Mouse (Mus musculus) adrenal gland, adult 2 months (tissue): ENCODE measurements at regions not wholly inside any gene's neighbourhood (a gene's known extent, or its start where the extent isn't known, plus 50 kb on each side); places are given as distances from the start of the nearest gene placed in this dataset.

ENCODE experiments used
- DNase-seq: peaks from one replicate; pipeline ENCODE4 v3.0.0; 2021

DNA sequence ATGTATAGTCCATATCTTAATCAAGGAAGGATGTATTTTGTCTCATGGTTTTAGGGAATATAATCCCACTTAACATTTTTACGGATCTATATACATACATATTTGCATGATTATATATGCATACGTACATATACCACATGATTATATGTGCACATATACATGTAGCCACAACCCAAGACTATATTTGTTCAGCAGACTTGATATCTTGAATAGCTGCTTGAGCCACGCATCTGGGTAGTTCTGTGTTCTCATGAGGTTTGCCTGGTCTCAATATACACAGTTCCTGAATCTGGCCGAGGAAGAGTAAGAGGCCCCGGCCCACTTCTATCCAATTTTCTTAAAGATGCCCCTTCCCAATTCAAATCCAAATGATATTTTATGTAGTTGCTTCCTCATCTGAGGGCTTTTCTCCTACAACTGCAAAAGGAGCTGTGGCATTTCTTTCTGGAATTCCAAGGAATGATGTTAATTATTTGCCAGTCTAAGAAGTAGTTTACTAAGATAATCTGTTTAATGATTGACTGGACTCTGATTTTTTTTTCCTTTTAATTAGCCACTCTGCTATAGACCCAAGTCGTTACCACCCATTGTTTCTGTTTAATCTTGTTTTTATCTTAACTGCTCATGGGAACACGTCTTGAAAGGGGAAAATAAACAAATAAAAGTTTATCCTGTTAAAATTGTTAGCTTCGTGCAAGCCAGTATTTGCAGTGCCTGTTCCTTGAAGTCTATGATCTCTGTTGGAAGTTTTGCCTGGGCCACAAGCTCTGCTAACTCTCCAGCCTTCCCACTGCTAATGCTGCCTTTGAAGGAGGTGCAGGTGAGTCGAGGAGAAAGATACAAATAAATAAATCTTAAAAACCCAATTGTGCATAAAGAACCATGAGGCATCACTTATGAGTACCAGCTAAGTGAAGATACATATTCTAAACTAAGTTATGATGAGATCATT, 112.9 kb upstream of the Kitl start:
- no peak for DNase-seq

DNA sequence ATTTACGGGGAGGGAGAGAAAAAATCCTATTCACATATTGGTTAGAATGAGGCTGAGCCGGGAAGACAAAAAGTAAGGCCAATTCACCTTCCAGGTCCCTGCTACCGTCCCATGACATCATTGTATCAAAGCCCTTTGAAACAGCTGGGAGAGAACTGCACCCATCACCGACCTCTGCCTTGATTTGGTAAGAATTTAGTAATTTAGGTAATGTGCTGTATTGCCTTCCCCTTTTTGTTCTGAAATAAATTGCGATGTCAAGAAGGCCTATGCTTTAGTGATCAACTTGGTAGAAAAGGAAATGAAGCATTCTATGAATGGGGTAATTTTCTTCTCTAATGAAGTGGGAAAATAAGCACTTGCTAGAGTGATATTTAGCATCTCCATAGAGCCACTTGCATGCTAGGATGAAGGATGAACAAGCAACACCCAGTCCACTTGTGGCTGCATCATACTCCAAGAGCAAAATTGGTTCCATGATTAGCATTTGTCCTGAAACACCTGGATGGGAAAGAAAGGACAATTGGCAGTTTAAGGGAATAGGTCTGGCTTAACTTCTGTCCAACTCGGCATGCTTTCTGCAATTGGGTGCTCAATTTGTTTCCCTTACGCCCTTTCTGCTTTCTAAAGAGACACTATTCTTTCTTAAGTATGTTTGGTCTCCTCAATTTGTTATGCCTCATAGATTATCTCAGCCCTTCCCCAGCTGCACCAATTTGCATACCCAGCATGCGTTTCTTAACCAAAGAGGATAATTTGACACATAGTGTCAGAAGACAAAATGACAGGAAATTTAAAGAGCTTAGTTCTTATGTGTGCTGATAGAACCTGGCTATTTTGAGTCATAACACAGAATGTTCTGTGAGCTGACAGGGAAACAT, 114.2 kb upstream of the Kitl start:
- DNase-seq = no peak

DNA sequence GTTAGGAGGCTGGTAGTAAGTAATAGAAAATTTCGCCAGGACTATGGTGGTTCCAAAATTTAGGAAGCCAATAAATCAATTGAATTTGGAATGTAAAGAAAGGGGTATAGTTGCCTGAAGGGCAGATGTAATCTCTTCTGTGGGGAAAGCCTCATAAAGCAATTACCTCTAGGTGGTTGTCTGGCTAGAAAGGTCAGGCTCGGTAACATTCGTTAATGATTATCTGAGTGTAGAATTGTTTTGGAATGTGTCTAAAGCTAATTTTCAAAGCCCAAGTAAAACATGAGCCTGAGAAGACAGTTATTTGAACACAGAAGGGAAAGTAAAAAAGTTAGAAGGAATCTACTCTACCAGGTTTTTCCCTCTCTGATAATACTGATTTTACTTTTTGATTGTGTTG, 121.4 kb upstream of the Kitl start:
- no peak for DNase-seq

DNA sequence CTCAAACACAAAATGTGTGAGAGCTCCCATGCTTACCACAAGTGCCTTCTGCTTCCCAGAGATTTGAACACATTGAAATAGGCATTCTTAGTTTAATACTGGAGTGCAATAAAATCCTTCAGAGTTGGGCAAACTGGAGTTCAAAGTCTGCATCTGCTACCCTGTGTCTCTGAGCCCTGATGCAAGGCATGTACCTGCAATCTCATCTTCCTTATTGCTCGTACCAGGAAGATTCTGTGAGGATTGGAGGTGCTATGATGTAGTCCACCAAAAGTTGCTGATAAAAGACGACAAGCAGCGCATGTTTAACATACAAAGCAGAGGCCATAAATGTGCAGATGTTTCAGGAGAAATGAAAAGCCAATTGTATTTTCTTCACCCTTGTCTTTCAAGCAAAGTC, 123.5 kb upstream of the Kitl start:
- DNase-seq = no peak

DNA sequence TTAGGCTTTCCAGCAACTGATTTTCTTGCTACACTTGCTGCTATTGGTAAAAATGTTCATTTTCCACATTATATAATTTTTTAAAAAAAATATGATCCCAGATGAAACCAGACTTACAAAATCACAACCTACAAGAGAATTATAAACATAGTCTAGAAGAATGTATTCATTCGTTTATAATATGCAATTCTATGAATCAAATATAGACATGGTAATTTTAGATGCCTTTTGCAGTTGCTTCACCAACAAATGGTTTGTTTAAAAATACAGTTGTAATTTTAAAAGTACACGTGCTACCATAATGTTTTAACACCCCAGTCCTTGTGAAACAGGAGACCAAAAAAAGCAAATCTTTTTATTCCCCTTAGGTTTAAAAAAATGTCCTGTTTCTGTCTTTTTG, 122.4 kb upstream of the Csl start:
- DNase-seq = no peak

DNA sequence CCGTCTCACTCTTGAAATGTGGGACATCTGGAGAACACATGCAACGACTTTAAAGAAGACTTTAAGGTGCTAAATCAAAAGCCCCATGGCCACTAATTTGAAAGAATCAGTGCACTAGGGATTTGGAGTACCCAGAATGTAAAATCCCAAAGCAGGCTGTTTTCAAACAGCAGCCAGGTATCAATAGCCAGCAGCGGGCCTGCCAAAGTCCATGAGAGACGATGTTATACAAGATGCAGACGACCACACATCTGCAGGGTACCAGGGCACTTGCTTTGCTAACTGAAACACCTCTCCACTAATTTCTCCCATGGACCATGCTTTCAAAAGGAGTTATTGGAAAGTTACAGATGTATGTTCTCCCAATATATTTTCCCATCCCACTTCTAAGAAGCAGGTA, 119.9 kb upstream of the Csl start:
- no peak for DNase-seq

DNA sequence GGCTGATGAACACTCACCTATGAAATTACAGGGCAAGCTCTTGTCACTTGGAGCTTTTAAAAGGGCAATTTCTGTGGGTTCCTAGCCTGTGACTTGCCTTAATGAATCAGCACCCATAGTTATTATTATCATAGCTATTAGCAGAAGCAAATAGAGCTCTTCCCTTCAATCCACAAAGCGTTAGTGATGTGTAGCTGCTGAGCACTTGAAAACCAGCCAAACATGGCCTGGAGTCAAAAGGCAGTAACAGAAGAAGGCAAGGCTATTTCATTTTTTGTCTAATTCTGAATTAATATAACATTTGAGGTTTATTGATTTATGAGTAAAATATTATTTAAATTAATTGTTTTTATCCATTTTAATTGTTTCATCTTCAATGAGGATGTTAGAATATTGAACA, 105.3 kb upstream of the Csl start:
- DNase-seq = no peak

DNA sequence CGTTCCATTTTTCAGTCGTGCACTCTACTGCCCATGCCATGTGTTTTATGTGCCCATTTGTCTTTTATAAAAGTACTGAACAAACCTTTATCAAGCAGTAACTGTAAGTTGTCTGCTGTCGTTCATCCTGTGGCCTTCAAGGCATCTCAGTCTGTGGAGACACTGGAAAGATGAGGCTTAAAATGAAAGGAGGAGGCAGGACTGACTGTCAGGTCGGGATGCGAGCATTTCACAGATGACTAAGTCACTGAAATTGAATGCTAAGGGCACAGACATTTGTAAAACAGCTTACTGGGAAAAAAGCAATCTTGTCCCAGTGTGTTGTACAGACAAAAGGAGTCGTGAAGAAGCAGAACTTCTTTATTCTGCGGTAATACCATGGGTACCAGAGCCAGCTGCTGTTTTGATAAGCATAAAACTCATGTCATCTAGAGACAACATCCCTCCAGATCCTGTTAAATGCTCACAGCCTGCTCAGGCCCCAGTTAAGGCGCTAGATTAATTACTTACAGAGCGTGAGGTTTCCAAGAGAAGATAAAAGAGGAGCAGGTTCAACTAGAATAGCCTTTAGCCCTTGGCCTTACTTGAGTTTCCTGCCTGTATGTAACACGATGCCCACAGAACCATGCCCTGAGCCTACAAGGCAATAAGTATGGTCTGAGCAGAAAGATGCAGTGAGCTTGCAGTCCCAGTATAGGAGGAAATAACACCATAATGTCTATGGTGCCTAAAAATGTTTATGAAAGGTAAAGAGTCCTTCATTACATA, 101.0 kb upstream of the Csl start:
- no peak for DNase-seq

DNA sequence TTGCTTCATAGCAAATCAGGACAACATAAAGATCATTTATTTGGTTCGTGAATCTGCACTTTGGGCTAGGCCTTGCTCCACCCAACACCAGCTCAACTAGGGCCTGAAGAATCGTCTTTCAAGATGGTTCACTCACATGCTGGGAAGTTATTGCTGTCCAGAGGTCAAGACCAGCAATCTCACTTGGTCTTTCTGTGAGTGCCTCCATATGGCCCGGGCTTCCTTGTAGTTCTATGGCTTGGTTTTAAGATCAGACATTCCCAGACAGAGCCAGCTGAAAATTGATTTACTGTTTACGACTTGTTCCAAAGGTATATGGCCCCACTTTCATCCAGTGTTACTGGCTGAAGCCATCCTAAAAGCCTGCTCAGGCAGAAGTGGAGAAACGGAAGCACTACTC, 84.7 kb upstream of the Csl start:
- DNase-seq = no peak

DNA sequence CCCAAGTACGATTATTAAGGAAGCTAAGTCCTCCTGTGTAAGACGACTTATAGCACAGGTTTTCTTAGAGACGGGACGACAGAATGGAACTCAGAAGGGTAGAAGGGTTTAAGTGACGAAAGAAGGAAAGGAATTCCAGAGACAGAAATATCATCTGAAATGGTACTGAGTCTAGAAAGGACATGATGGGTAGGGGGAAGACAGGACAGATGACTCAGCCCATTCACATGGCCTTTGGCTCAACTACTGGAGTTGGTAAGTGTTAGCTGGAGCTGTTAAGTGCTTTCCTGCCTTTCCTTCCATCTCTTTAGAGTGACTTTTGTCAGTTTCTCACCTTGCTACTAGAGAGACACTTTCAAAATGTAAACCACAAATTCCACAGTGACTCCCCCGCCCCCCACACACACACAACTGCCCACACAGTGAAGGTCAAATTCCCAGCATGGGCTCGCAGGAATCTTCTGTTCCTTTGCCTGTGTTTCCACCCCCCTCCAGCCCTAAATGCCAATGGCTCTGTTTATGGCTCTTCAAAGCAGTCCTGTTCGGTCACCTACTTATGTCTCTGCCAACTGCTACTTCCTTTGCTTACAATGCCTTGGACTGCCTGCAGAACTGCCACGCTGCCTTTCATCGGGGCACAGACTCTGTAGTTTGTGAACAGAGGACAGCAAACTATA, 81.8 kb upstream of the Csl start:
- DNase-seq = peak; percentile 18

DNA sequence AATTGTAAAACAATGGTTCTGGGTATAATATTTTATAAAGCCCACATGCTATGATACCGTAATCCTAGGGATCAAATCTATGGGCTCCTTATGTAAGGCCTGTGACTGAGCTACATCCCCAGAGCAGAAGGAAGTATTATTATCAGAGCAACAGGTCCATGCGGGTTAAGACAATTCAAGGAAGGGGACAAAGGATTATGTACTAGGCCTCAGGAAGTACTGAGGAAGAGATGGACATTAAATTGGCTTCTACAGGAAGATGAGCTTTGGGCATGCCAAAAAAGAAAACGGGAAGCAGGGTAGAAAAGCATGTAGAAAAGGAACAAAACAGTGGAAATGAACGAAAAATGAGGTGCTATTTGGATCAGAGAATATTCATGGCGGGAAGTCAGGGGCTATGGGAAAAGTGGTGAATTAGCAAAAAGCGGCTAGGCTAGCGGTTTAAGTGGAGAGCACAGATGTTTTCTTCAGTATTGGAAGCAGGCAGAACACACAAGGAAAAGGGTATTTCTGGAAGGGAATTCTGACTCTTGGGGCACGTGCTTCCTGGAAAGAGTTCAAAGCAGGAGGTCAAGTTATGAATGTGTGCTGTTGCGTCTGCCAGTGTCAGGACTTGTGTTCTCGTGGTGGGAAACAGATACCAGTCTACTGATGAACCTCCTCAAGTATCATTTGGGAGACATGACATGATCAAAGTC, 80.9 kb upstream of the Csl start:
- DNase-seq = peak; percentile 9

DNA sequence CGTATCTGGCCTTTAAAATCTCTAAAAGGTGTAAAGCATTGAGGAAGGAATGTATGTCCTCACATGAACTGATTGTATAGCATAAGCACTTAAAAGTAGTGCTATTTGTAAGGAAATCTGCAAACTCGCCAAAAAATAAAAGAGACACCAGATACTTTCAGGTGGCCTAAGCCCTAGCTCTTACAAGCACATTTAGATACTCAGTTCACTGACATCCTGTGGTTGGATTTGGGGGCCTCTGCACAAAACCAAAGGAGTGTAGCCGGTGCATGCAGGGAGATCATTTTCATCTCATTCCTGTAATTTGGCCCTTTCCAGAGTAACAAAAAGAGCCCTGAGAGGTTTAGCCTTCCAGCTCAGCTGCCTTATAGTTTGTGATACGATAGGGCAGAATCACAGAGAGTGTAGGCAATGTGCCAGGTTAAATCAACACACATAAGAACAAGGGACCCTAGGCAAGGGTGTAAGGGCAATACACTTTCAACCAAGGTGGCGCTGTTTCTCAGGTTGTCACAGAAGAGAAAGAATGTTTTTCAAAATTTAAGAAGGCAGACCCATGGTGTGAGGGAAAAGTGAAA, 77.5 kb upstream of the Csl start:
- no peak for DNase-seq

DNA sequence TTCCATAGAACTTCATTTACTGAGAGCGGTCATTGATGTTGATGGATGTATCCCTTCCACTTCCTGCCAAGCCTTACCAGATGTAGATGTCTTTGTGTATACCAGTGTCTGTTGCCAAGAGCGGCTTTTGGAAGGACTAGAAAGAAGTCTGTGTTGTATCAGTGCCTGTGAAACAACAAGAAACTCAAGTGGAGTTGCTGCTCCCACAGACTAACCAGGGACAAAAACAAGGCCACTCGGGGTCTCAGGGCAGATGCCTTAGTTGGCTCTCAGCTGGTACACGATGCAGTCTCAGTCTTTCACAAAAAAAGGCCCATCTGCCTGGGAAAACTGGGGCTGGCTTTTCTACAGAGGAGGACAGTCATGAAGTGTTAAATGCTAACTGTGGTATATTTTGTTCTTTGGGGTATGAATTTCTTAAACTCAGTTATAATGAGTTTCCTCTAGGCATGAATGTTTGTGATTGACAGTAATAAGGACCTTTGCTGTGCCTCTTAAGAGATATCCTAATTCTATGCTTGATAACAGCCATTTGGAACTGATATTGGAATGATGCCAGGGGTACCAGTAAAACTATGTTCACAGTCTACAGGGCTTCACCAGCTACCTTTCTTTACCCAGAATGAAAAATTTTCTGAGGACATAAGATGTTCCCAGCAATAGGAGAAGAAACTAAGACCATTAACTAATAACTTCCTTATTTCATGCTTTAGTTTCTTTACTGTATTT, 75.6 kb upstream of the Csl start:
- DNase-seq = no peak

DNA sequence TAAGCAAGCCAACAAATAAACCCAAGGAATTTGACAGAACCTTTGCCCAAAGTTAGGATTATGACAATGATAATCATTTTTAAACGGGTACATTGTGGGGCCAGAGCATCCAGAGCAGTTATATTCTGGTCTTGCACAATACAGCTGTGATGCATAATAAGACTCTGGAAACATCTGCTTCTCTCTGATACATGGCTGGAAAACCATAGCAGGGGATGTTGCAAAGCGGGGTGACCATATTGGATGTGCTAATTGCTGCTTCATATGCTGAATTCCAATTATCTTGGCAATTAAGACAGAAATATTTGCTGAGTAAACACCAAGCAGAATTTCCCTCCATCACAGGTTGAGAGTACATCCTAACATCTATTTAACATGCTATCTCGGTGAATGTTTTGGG, 70.5 kb upstream of the Csl start:
- no peak for DNase-seq

DNA sequence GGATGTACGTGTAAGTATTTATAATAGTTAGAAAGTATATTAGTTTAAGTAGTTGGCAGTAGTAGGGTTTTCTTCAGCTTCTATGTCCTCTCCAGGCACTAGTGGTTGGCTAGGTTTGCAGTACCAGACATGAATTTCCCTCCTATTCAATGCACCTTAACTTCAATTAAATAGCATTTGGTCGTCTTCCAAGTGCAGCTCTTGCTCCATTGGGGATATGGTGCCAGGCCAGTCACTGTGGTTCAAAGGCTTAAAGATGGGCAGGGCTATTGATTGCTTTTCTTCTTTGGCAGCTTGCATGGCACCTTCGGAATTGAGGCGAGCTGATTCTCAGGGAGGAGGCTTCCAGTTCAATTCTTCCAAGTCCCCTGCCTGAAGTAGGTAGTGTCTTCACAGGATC, 68.0 kb upstream of the Csl start:
- no peak for DNase-seq

DNA sequence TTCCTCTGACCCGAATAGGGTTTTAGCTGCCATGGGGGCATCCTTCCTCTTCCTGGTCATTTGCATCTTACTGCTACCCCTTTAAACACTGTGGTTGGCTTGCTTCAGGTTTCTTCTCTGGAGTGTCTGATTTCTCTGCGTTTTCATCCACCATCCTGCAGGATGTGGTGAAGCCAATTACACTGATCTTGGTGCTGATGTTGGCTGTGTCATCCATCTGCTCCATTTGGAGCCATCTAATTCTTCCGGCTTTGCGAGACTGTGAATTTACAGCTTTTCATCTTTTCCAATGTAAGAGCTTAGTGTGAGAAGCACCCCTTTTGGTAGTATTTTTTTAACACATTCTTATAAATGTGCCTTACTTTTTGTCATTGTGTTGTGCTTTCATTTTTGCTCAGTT, 66.4 kb upstream of the Csl start:
- no peak for DNase-seq

DNA sequence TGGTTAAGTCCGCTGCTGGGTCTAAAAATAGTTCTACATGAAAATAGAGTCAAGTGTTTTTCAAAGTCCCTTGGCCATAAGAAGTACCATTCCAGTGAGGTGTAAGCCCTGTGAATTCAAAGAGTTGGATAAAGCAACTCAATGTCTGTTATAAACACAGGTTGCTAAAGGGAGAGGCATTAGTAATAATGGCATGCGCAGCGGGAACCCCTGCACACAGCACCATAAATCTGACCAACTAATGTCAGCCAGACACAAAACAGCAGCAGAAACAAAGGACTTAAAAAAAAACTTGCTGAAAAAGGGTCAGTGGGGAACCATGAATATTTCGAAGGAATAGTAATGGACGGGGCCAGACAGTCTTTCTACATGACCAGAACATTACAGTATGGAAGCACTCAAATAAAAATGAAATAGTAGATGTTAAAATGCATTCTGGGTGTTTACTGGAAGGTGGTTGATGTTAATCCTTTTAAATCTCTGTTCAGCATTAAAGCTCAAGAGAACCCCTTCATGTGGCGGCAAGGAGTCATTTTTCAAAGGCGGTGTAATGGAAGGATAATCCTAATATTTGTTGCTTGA, 52.7 kb upstream of the Csl start:
- no peak for DNase-seq

DNA sequence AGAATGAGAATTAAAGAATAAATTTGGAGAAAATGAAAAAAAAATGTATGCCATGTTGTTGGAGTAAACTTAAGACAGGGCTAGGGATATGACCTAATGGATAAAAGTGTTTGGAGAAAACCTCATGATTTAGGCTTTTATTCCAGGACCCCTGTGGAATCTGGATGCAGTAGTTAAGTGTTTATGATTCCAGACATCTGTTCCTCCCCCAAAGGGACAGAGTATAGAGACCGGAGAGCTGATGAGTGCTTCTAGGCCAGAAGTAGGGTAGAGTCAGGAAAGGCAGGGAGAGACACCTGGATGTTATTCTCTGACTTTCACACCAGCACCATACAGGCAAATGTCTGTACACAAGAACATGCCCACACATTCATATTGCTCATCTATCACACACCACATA, 52.0 kb upstream of the Csl start:
- no peak for DNase-seq
